Mouse (Mus musculus) right cerebral cortex, adult 18-20 months (tissue): ENCODE measurements around the gene Rbm12.
"Not testable (repeated sequence)": the region's sequence is repeated elsewhere in the genome, so short reads cannot be mapped to it uniquely, and the experiment has no call there.

ENCODE experiments used
- DNase-seq: peaks from one replicate; pipeline ENCODE4 v3.0.0; 2022; ENCODE audit warnings: mixed read lengths

Rbm12 gene

DNA sequence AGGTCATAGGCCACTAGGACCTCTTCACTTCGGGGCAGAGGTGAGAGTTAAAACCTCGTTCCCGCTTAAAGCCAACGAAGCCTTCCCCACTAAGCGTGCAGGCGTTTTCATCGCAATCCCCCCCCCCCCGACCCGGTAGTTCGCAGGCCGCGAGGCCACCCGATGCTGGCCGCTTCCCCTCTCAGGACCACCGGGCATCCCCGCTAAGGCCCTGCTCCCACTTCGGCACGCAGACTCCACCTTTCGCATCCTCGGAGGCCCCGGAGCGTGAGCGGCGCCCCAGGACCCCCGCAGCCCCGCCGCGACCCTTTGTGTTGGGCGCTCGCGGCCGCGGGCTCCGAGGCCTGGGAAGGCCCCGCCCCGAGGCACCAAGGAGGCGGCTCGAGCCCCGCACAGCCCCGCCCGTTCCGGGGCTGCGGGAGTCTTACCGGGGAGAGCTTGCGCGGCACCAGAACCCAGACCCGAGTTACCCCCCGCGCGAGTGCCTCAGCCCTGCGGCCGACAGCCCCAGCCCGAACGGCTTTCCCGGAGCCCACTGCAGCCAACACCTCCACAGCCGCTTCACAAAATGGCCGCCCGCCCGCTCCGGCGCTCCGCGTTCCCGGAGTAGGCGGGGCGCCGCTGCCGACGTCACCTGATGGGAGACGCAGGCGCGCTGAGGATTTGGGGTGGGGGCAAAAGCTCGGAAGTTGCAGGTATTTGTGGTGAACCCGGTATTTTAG lies at the start of gene Rbm12, which contains the start of gene Cpne1:
Gene Rbm12, minus strand, starts transcription at position 621 of the 722 bp plus-strand sequence.
Gene Cpne1, minus strand, starts transcription at position 608 of the 722 bp plus-strand sequence.
- DNase-seq = peak; percentile 90

- DNase-seq = no peak
Measured at GRCm38 (mm10) chr2:156151538-156151937, 39.8 kb upstream of the Rbm12 start.

DNA sequence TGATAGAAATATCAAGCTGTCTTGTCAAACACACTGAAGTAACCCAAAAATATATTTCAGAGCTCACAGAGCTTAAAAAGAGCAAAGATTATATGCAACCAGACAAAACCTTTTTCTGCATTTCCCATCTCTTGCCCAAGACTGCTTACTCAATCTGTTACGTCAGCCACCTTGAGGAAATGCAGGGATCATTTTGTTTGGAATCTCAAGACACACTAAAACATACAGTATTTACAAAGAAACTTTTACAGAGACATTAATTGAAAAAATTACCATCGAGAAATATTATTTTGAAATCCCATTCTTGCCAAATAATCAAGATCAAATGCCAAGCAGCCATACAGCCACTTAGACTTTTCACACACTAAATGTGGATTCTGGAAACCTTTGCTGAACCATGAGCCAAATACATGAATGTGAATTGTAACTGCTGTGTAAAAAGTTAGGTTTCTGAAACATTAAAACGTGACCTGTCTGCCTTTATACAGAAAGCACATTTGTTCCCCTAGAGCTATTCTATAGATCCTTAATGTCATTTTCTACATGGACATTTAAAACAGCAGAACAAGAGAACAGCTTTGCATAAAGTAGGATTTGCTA lies 35.6 kb upstream of the Rbm12 start:
- no peak for DNase-seq

- no peak for DNase-seq
Measured at GRCm38 (mm10) chr2:156146272-156146989, 34.7 kb upstream of the Rbm12 start.

GRCm38 (mm10) chr2:156145486-156146130 lies 33.8 kb upstream of the Rbm12 start:
- no peak for DNase-seq

- peak; percentile 95 for DNase-seq
Measured at GRCm38 (mm10) chr2:156143953-156144724, 32.4 kb upstream of the Rbm12 start, which contains the start of the genes Romo1 and Nfs1. Romo1 (plus strand) TSS chr2:156144039. Nfs1 (minus strand) TSS chr2:156144186.

GRCm38 (mm10) chr2:156143367-156143766 lies 31.6 kb upstream of the Rbm12 start:
- DNase-seq = no peak

DNA sequence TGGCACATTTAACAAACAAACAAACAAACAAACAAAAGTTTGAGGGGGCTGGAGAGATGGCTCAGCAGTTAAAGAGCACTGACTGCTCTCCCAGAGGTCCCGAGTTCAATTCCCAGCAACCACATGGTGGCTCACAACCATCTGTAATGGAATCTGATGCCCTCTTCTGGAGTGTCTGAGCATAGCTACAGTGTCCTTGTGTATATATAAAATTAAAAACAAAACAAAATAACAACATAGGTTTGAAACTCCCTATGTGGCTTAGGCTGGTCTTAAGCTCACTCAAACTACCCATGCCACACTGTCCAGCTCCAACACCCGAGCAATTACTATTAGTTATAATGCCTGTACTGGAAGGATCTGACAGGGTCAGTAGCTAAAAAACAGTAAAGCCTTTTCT lies 31.0 kb upstream of the Rbm12 start:
- no peak for DNase-seq

DNA sequence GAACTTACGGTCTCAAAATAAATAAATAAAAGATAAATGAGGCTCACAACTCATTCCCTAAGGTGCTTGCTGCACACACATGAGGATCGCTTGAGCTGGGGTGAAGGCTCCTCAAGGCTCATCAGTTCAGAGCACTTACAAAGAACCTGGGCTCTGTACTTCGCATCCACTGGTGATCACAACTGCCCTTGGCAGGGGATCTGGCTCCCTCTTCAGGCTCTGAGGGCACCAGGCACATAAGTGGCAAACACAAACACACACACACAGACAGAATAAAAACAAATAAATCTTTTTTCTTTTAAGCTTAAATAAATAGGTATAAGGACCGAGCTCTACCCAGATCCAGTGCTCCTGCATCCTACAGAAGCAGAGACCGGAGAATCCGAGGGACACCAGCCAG lies 23.9 kb upstream of the Rbm12 start:
- no peak for DNase-seq

DNA sequence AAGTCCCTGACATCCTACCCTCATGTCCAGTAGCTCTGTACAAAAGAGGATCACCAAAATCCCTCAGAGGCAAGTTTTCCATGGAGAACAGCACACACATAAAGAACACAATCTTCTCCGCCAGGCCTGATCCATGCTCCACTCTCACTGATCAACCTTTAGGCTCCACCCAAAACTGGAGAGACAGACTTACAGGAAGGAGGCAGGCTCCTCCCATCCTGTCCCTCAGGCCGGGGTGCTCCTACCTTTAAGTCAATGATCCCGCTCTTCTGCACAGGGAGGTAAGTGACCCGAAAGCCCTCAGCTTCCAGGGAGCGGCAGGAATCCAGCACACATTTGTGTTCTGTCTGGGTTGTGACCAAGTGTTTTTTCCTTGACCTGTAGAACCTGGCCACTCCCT lies 22.4 kb upstream of the Rbm12 start:
- DNase-seq = no peak

- no peak for DNase-seq
Measured at GRCm38 (mm10) chr2:156126992-156127391, 15.2 kb upstream of the Rbm12 start, which contains the start of gene Gm28036. Gm28036 (minus strand) TSS chr2:156127092.

DNA sequence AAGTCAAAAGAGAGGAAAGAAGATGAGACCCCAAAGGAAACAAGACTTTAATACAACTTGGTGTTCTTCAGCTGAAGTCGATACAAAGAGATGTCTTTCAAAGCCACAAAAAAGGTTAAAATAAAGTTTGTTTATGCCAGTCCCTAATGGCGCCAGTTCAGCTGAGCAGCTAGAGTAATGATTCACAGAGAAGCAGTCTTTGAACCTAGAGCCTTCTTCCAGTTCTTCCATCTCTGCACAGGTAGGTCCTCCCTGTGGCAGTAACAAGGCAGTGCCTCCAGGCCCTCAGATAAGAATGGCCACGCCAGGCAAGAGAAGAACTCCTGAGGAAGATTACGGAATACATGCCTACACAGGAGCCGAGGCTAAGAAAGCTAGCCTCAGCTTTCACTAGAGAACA lies 12.0 kb upstream of the Rbm12 start:
- no peak for DNase-seq

- DNase-seq = no peak
Measured at GRCm38 (mm10) chr2:156119566-156119965, 7.8 kb upstream of the Rbm12 start.

DNA sequence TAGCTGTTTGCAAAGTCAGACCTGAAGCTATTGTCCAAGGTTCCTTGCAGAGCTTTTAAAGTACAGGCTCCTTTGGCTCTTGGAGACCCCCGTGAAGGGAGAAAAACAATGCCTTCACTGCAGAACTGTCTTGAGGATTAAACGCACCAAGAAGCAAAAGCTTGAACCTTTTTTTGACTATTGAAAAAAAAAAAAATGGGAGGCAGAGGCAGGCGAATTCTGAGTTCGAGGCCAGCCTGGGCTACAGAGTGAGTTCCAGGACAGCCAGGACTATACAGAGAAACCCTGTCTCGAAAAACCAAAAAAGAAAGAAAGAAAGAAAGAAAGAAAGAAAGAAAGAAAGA lies 274 bp upstream of the Rbm12 start:
- DNase-seq = not testable (repeated sequence)

DNA sequence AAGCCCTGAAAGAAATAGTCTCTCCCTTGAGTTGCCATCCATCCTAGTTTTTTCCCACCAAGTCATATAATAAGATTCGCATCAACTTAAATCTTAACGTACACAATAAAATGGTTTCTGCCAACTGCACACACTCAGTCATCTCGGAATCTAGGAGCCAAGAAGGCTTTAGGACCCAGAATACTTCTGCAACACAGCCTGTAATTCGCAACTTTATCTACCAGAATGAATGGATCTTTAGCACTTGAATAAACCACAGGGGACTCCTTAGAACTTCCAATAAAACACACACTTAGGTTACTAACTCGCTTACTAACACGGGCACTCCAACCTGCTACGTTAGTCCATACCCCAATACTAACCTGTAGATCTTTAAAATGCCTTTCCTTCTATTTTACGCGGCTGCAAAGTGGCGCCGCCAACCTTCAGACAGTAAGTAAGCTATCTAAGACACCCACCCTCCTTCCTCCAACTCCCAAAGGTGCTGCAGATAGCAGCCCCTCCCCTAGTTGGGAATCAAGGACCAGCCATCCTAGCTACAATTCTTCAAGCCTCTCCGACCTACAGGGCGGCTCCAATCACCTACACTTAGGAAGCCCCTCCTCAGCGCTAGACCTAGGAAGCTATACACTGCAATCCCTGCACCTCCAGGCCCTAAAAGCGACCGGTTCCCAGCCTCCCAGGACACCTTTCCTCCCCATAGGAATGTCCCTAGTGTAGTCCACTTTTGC lies 986 bp downstream of the Rbm12 start:
- no peak for DNase-seq

GRCm38 (mm10) chr2:156091926-156092325 lies 19.9 kb downstream of the Rbm12 start:
- no peak for DNase-seq

DNA sequence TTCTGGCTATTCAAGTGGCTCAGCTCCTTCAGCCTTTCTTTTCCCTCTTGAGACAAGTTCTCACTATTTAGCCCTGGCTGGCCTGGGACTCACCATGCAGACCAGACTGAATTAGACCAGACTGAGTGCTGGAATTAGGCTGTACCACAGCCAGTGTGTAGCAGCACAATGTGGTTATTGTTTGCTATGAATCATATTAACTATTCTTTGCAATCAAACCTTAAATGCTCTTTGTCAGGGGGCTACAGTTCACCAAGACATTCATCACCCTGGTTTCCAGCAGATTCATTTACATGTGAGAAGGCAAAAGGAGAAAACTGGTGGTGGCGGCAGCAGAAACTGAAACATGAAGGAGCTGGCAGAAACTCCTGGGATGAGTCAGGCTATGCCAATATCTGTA lies 22.0 kb downstream of the Rbm12 start:
- DNase-seq = no peak

- DNase-seq = no peak
Measured at GRCm38 (mm10) chr2:156087391-156088110, 24.2 kb downstream of the Rbm12 start.

DNA sequence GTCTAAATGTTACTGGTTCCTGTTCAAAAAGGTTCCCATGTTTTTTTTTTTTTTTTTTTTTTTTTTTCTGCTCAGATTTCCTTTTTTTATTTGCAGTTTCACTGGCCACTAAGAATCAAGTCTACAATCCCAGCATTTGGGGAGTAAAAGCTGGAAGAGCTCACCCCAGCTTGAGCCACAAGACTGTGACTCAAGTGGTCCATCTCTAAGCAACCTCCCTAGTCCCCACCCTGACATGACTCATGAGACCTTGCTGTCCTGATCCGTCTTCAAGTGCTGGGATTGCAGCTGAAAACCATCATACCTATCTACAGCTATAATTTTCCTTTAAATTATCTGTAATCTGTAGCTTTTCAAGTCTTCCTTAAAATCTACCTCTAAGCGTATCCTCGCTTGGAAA lies 27.2 kb downstream of the Rbm12 start:
- no peak for DNase-seq

GRCm38 (mm10) chr2:156080391-156080790 lies 31.4 kb downstream of the Rbm12 start:
- DNase-seq = no peak

DNA sequence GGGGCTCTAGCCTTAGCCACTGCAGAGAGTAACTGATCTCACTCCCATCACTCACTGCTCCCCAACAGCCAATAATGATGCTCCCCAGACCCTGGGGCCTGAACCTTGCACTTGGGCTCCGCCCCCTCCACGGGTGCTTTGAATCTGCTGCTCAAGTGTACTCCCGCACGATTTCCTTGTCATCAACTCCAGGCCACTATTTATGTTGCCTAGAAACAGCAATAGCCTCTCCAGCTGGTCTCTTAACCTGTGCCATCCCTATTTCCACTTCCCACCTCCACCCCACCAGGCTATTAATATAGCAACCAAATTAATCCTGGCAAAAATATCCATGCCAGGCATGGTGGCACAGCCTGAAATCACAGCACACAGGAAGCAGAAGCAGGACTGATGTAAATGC lies 32.1 kb downstream of the Rbm12 start:
- no peak for DNase-seq
